Mouse (Mus musculus) MEL (cell line): ENCODE measurements at regions not wholly inside any gene's neighbourhood (a gene's known extent, or its start where the extent isn't known, plus 50 kb on each side); places are given as distances from the start of the nearest gene placed in this dataset.

Experiments used
- DNase-seq: peaks from one replicate; pipeline ENCODE4 v3.0.0; 2011; ENCODE audit warnings: low read depth, low spot score
- H3K27ac ChIP-seq: 2 replicates; pipeline ENCODE4 v1.5.1; 2012; ENCODE audit warnings: low read depth, mild to moderate bottlenecking, control low read depth, low read length, moderate library complexity; ENCODE audit not compliant: control insufficient read depth
- H3K27me3 ChIP-seq, 2 experiments: fragments of 150-350 bp in 1 of 2; sonication (generic) in 1 of 2; 2 replicates each; pipeline ENCODE4 v1.6.1; 2012; ENCODE audit warnings: low read length in 2 of 2, mild to moderate bottlenecking in 2 of 2, improper control_type of control experiment in 1 of 2, moderate library complexity in 1 of 2; ENCODE audit not compliant: insufficient read depth in 2 of 2, control insufficient read depth in 1 of 2
- H3K36me3 ChIP-seq, 2 experiments: 2 replicates each; pipeline ENCODE4 v1.6.1; 2012 to 2014; ENCODE audit warnings: low read length in 2 of 2, improper control_type of control experiment in 1 of 2, inconsistent platforms in 1 of 2, mild to moderate bottlenecking in 1 of 2; ENCODE audit not compliant: insufficient read depth in 2 of 2, control insufficient read depth in 1 of 2
- H3K4me1 ChIP-seq, 2 experiments: fragments of 150-350 bp in 1 of 2; sonication (generic) in 1 of 2; 2 replicates each; pipeline ENCODE4 v1.6.1; 2012; ENCODE audit warnings: low read length in 2 of 2, improper control_type of control experiment in 1 of 2, mild to moderate bottlenecking in 1 of 2; ENCODE audit not compliant: insufficient read depth in 2 of 2, control insufficient read depth in 1 of 2
- H3K4me3 ChIP-seq, 2 experiments: fragments of 150-350 bp in 1 of 2; sonication (generic) in 1 of 2; 2 replicates each; pipeline ENCODE4 v1.5.1; 2012; ENCODE audit warnings: low read depth in 2 of 2, low read length in 2 of 2, mild to moderate bottlenecking in 2 of 2, moderate library complexity in 2 of 2, control low read depth in 1 of 2, improper control_type of control experiment in 1 of 2; ENCODE audit not compliant: control insufficient read depth in 1 of 2, insufficient read depth in 1 of 2
- H3K79me2 ChIP-seq: 2 replicates; pipeline ENCODE4 v1.6.1; 2012; ENCODE audit warnings: mild to moderate bottlenecking, low read length, moderate library complexity; ENCODE audit not compliant: control insufficient read depth, poor library complexity, insufficient read depth
- H3K9ac ChIP-seq: 2 replicates; pipeline ENCODE4 v1.6.1; 2012; ENCODE audit warnings: low read depth, mild to moderate bottlenecking, control low read depth, low read length, moderate library complexity; ENCODE audit not compliant: control insufficient read depth, poor library complexity, severe bottlenecking
- H3K9me3 ChIP-seq: fragments of 150-350 bp; sonication (generic); replicated peaks from 2 replicates; pipeline ENCODE4 v1.6.1; 2012; ENCODE audit warnings: mild to moderate bottlenecking, low read length, improper control_type of control experiment, moderate library complexity; ENCODE audit not compliant: insufficient read depth
- BHLHE40 ChIP-seq: IDR thresholded peaks from 2 replicates; pipeline ENCODE4 v1.6.1; 2012; ENCODE audit warnings: low read depth, mild to moderate bottlenecking, inconsistent platforms, low read length, improper control_type of control experiment, borderline replicate concordance
- CHD1 ChIP-seq: IDR thresholded peaks from 2 replicates; pipeline ENCODE4 v1.6.1; 2012; ENCODE audit warnings: low read depth, mild to moderate bottlenecking, inconsistent platforms, low read length, improper control_type of control experiment
- CTCF ChIP-seq, 3 experiments: IDR thresholded peaks in 2 of 3; conservative IDR thresholded peaks in 1 of 3; 2 replicates each; pipeline ENCODE4 v1.5.1; 2011 to 2012; ENCODE audit warnings: low read length in 3 of 3, low read depth in 2 of 3, mild to moderate bottlenecking in 2 of 3, improper control_type of control experiment in 1 of 3, inconsistent platforms in 1 of 3, mixed read lengths in 1 of 3, moderate library complexity in 1 of 3; ENCODE audit not compliant: control insufficient read depth in 1 of 3, insufficient read depth in 1 of 3, poor library complexity in 1 of 3, severe bottlenecking in 1 of 3
- E2F4 ChIP-seq: IDR thresholded peaks from 2 replicates; pipeline ENCODE4 v1.6.1; 2011; ENCODE audit warnings: low read depth, low read length, improper control_type of control experiment, borderline replicate concordance
- ELF1 ChIP-seq: IDR thresholded peaks from 2 replicates; pipeline ENCODE4 v1.6.1; 2014; ENCODE audit warnings: low read depth, mild to moderate bottlenecking, inconsistent platforms, low read length, improper control_type of control experiment, moderate library complexity
- EP300 ChIP-seq, 2 experiments: IDR thresholded peaks; 2 replicates each; pipeline ENCODE4 v1.6.1; 2011; ENCODE audit warnings: improper control_type of control experiment in 2 of 2, low read length in 2 of 2, low read depth in 1 of 2, mild to moderate bottlenecking in 1 of 2
- GATA1 ChIP-seq: IDR thresholded peaks from 2 replicates; pipeline ENCODE4 v1.6.1; 2011; ENCODE audit warnings: low read depth, low read length, improper control_type of control experiment
- JUND ChIP-seq: IDR thresholded peaks from 2 replicates; pipeline ENCODE4 v1.6.1; 2011; ENCODE audit warnings: low read depth, mild to moderate bottlenecking, improper control_type of control experiment, low read length
- KAT2A ChIP-seq: conservative IDR thresholded peaks from 2 replicates; pipeline ENCODE4 v1.6.1; 2012; ENCODE audit warnings: low read depth, low read length, improper control_type of control experiment, inconsistent platforms
- MAX ChIP-seq: IDR thresholded peaks from 2 replicates; pipeline ENCODE4 v1.6.1; 2011; ENCODE audit warnings: low read length, improper control_type of control experiment
- MEF2A ChIP-seq: IDR thresholded peaks from 2 replicates; pipeline ENCODE4 v1.6.1; 2014; ENCODE audit warnings: low read depth, mild to moderate bottlenecking, inconsistent platforms, low read length, improper control_type of control experiment; ENCODE audit not compliant: poor library complexity, insufficient replicate concordance, severe bottlenecking; ENCODE audit errors: extremely low read depth
- MXI1 ChIP-seq: IDR thresholded peaks from 2 replicates; pipeline ENCODE4 v1.6.1; 2011; ENCODE audit warnings: mild to moderate bottlenecking, low read depth, low read length, improper control_type of control experiment
- MYC ChIP-seq: IDR thresholded peaks from 2 replicates; pipeline ENCODE4 v1.6.1; 2011; ENCODE audit warnings: low read depth, mild to moderate bottlenecking, low read length, improper control_type of control experiment, moderate library complexity
- NELFE ChIP-seq: IDR thresholded peaks from 2 replicates; pipeline ENCODE4 v1.6.1; 2011; ENCODE audit warnings: low read depth, low read length, improper control_type of control experiment
- POLR2AphosphoS2 ChIP-seq: IDR thresholded peaks from 2 replicates; pipeline ENCODE4 v1.6.1; 2011; ENCODE audit warnings: low read length, improper control_type of control experiment
- RAD21 ChIP-seq: IDR thresholded peaks from 2 replicates; pipeline ENCODE4 v1.6.1; 2011; ENCODE audit warnings: mild to moderate bottlenecking, low read depth, low read length, improper control_type of control experiment
- RCOR1 ChIP-seq: IDR thresholded peaks from 2 replicates; pipeline ENCODE4 v1.6.1; 2012; ENCODE audit warnings: low read depth, mild to moderate bottlenecking, inconsistent platforms, low read length, improper control_type of control experiment
- SIN3A ChIP-seq: IDR thresholded peaks from 2 replicates; pipeline ENCODE4 v1.6.1; 2012; ENCODE audit warnings: low read length, improper control_type of control experiment, inconsistent platforms
- TBP ChIP-seq: IDR thresholded peaks from 2 replicates; pipeline ENCODE4 v1.8.0; 2011; ENCODE audit warnings: low read depth, low read length, improper control_type of control experiment
- TCF12 ChIP-seq: IDR thresholded peaks from 2 replicates; pipeline ENCODE4 v1.6.1; 2014; ENCODE audit warnings: low read depth, mild to moderate bottlenecking, inconsistent platforms, low read length, improper control_type of control experiment, moderate library complexity
- UBTF ChIP-seq: IDR thresholded peaks from 2 replicates; pipeline ENCODE4 v1.6.1; 2012; ENCODE audit warnings: low read depth, mild to moderate bottlenecking, inconsistent platforms, low read length, improper control_type of control experiment, moderate library complexity, borderline replicate concordance; ENCODE audit not compliant: insufficient read depth
- USF1 ChIP-seq: IDR thresholded peaks from 2 replicates; pipeline ENCODE4 v1.6.1; 2014; ENCODE audit warnings: low read depth, mild to moderate bottlenecking, inconsistent platforms, low read length, improper control_type of control experiment, moderate library complexity
- ZMIZ1 ChIP-seq: IDR thresholded peaks from 2 replicates; pipeline ENCODE4 v1.6.1; 2012; ENCODE audit warnings: low read depth, mild to moderate bottlenecking, inconsistent platforms, low read length, improper control_type of control experiment, moderate library complexity
- ZNF384 ChIP-seq: IDR thresholded peaks from 2 replicates; pipeline ENCODE4 v1.6.1; 2012; ENCODE audit warnings: low read depth, mild to moderate bottlenecking, inconsistent platforms, low read length, improper control_type of control experiment

GRCm38 (mm10) chr1:7414444-7414843, 2606.8 kb downstream of the Gm37988 start:
- Histone ChIP-seq H3K4me3 (no peak overlapping the region), H3K9ac (no peak overlapping the region), H3K27ac (no peak overlapping the region), H3K4me1 (no peaks in the 10 kb centered on the region), H3K79me2 (no peaks in the 10 kb centered on the region), H3K36me3 (no peaks in the 10 kb centered on the region), H3K9me3 (no peaks in the 10 kb centered on the region), H3K27me3 (no peaks in the 10 kb centered on the region)
- TF ChIP-seq RCOR1: no peak
- TF ChIP-seq TCF12: no peak
- no peak for TF ChIP-seq CTCF (IDR thresholded peaks at IDR 0.05 in 2 of 3, conservative IDR thresholded peaks at IDR 0.05 in 1 of 3; ENCODE audit: control insufficient read depth in 1 of 3, insufficient read depth in 1 of 3, low read depth in 2 of 3, low read length in 3 of 3, poor library complexity in 1 of 3, severe bottlenecking in 1 of 3)
- no peak for TF ChIP-seq JUND
- no peak for TF ChIP-seq MYC
- no peak for TF ChIP-seq MAX
- TF ChIP-seq KAT2A: no peak
- TF ChIP-seq ZNF384: no peak
- TF ChIP-seq SIN3A: no peak
- no peak for TF ChIP-seq ELF1
- no peak for TF ChIP-seq BHLHE40
- TF ChIP-seq USF1: no peak
- TF ChIP-seq POLR2AphosphoS2: no peak
- TF ChIP-seq MEF2A: no peak
- DNase-seq: no peak

- Histone ChIP-seq H3K9me3 (no peaks in the 10 kb centered on the region), H3K79me2 (no peaks in the 10 kb centered on the region), H3K4me1 (0 out of 4 replicates have a peak, but pooled peaks cover 0 to 3% of the 10 kb centered on the region in 2 experiments), H3K9ac (no peak overlapping the region), H3K36me3 (no peaks in the 10 kb centered on the region), H3K27me3 (no peaks in the 10 kb centered on the region), H3K4me3 (no peak overlapping the region), H3K27ac (no peak overlapping the region)
- no peak for TF ChIP-seq NELFE
- no peak for TF ChIP-seq CHD1
- TF ChIP-seq JUND: no peak
- TF ChIP-seq UBTF: no peak
- TF ChIP-seq ZMIZ1: no peak
- no peak for TF ChIP-seq CTCF (IDR thresholded peaks at IDR 0.05 in 2 of 3, conservative IDR thresholded peaks at IDR 0.05 in 1 of 3; ENCODE audit: control insufficient read depth in 1 of 3, insufficient read depth in 1 of 3, low read depth in 2 of 3, low read length in 3 of 3, poor library complexity in 1 of 3, severe bottlenecking in 1 of 3)
- TF ChIP-seq MEF2A: no peak
- no peak for TF ChIP-seq EP300 (IDR thresholded peaks at IDR 0.05; ENCODE audit: low read depth in 1 of 2, low read length in 2 of 2)
- TF ChIP-seq MXI1: no peak
- TF ChIP-seq TBP: no peak
- TF ChIP-seq TCF12: no peak
- TF ChIP-seq ZNF384: no peak
- no peak for TF ChIP-seq ELF1
- no peak for TF ChIP-seq E2F4
- TF ChIP-seq RAD21: no peak
- no peak for TF ChIP-seq MAX
- no peak for TF ChIP-seq KAT2A
- no peak for TF ChIP-seq USF1
- no peak for TF ChIP-seq GATA1
- DNase-seq: no peak
These were observed 2644.0 kb downstream of the Gm37988 start for GRCm38 (mm10) chr1:7451660-7452155.
